Mouse (Mus musculus): ENCODE measurements at regions not wholly inside any gene's neighbourhood (a gene's known extent, or its start where the extent isn't known, plus 50 kb on each side); places are given as distances from the start of the nearest gene placed in this dataset.

DNA sequence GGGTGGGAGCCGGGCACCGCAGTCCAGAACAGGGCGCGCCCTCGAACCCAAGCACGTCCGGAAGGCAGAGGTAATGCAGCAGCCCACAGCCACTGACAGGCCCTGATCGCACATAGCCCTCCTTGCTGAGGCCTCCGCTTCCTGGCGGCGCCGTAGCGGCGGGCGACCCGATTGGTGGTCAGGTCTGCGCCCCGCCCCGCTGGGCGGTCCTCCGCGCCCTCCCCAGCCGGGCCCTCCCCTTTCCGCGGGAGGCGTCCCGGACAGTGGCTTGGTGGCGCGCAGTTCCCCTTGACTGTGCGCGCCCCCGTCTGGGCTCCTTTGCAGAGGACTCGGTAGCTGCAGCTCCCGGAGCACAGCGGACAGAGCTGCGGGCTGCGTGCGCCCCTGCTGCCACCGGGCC, 375.5 kb upstream of the Asap2 start:
- peak; percentile 2 for DNase-seq (ENCODE audit: low read depth, low spot score)
- WGBS: 3% methylated on average over 25 of the region's 39 CpGs
